Mouse (Mus musculus): ENCODE data around the gene Fntb. TPM values are rescaled to one million over a fixed set of nuclear protein-coding genes. Genes with fewer than 3 reads are reported as not detected.

Fntb gene
- polyA plus RNA-seq, 1 experiment from 2014 or later, result 24.4 TPM

DNA sequence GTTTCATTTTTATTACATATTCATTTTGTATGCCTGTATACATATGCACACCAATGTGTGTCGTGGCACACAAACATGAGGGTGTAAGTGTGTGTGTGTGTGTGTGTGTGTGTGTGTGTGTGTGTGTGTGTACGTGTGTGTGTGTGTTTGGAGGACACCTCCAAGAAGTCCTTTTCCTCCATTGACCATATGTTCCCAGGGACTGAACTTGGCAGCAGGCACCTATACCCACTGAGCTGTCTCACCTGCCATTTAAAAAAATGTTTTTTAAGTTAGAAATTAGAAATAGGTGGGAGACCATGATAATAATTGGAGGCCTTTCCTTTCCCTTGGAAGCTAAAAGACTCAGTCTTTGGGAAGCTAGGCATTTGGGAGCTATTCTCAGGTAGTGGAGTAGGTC, 48.7 kb downstream of the Fntb start:
- Histone ChIP-seq H3K4me3 (replicated peaks; ENCODE audit: low read depth, low read length) (no peak overlapping the region), H3K4me1 (replicated peaks; ENCODE audit: insufficient read depth, low read length) (no peaks in the 10 kb centered on the region)
- WGBS, result 90% methylated on average over 2 of the region's 2 CpGs

DNA sequence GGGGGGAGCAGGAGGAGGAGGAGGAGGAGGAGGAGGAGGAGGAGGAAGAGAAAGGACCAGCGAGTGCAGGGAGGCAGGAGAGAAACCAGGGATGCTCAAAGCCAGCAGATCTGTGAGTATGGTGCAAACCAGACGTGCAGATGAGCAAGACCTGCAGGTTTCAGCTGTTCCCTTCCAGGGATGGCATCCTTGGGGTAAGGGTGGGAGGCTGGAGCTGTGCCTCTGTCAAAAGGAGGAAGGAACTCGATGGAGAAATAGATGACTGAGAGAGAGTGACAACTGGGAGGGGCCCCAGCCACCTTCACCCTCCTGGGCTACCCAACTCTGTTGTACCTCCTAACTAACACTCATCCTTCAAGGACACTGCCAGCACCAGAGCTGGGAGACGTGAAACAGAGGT, 51.3 kb downstream of the Fntb start:
- no peak for TF ChIP-seq CTCF (IDR thresholded peaks at IDR 0.05; ENCODE audit: low read depth)
- no peak overlapping the region for H3K4me2 ChIP-seq (ENCODE audit: low read length)
- no peak overlapping the region for H3K9ac ChIP-seq (ENCODE audit: low read depth, low read length)
- H3K27me3 ChIP-seq (ENCODE audit: insufficient read depth, low read length), result no peaks in the 10 kb centered on the region; the same call in 1 of the 2 replicates
- H3K4me3 ChIP-seq (replicated peaks; ENCODE audit: low read depth, low read length), result no peak overlapping the region
- no peaks in the 10 kb centered on the region for H3K36me3 ChIP-seq (ENCODE audit: insufficient read depth, low read length)
- no peak overlapping the region for H3K27ac ChIP-seq
- DNase-seq (ENCODE audit: low spot score) (no peak), ATAC-seq (replicated peaks; ENCODE audit: low FRiP score, low read depth) (no peak)
- H3K4me1 ChIP-seq (replicated peaks; ENCODE audit: insufficient read depth, low read length), result no peaks in the 10 kb centered on the region; the same call in 1 of the 2 replicates
- WGBS, result 47% methylated on average over 4 of the region's 4 CpGs
- no peaks in the 10 kb centered on the region for H3K9me3 ChIP-seq (replicated peaks; ENCODE audit: low read length)

More for the DNA sequence above, 48.7 kb downstream of the Fntb start:
- Histone ChIP-seq H3K36me3 (ENCODE audit: insufficient read depth, low read length) (no peaks in the 10 kb centered on the region), H3K4me2 (ENCODE audit: low read length) (no peak overlapping the region), H3K9me3 (replicated peaks; ENCODE audit: low read length) (no peaks in the 10 kb centered on the region), H3K9ac (ENCODE audit: low read depth, low read length) (no peak overlapping the region), H3K27ac (no peak overlapping the region), H3K27me3 (ENCODE audit: insufficient read depth, low read length) (no peaks in the 10 kb centered on the region; the same call in 1 of the 2 replicates)
- ATAC-seq (replicated peaks; ENCODE audit: low FRiP score, low read depth) (no peak), DNase-seq (ENCODE audit: low spot score) (no peak)
- no peak for TF ChIP-seq CTCF (IDR thresholded peaks at IDR 0.05; ENCODE audit: low read depth)

DNA sequence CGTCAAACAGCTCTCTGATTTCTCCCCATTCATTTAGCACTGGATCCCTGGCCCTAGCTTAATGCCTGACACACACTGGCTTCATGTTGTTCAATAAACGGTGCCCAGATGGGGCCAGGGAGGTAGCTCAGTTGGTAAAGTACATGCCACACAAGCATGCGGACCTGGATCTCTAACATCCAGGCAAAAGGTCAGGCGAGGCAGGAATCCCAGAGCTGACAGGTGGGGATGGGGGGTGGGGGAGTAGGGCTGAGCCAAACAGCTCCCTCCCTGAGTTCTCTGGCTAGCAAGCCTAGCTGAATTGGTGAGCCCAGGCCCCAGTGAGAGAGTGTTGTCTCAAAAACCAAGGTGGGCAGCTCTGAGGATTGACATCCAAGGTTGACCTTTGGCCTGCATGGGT, 51.8 kb downstream of the Fntb start:
- no peak overlapping the region for H3K4me3 ChIP-seq (replicated peaks; ENCODE audit: low read depth, low read length)
- no peak for TF ChIP-seq CTCF (IDR thresholded peaks at IDR 0.05; ENCODE audit: low read depth)
- H3K9ac ChIP-seq (ENCODE audit: low read depth, low read length), result no peak overlapping the region
- H3K4me2 ChIP-seq (ENCODE audit: low read length), result no peak overlapping the region
- 51% methylated on average over 4 of the region's 4 CpGs for WGBS
- H3K9me3 ChIP-seq (replicated peaks; ENCODE audit: low read length), result no peaks in the 10 kb centered on the region
- no peaks in the 10 kb centered on the region for H3K36me3 ChIP-seq (ENCODE audit: insufficient read depth, low read length)
- H3K27ac ChIP-seq, result no peak overlapping the region
- DNase-seq (ENCODE audit: low spot score) (no peak), ATAC-seq (replicated peaks; ENCODE audit: low FRiP score, low read depth) (no peak)
- no peaks in the 10 kb centered on the region; the same call in 1 of the 2 replicates for H3K4me1 ChIP-seq (replicated peaks; ENCODE audit: insufficient read depth, low read length)
- H3K27me3 ChIP-seq (ENCODE audit: insufficient read depth, low read length), result no peaks in the 10 kb centered on the region; the same call in 1 of the 2 replicates

DNA sequence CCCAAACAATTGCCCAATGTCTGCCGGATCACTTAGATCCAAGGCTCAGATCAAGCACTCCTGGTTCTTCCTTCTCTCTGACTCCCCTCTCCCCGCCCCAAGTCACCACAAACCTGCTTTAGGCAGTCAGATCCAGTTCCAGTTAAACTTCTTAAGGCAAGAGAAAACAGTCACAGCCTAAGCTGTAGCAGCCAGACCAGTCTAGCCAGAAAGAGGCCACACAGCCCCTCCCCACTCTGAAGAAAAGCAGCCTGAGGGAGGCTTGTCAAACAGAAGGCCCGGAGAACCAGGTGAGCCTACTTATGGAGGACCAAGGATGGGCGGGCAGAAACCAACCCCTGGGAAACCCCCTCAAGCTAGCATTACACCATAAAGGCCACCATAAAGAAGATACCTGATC, 52.7 kb downstream of the Fntb start:
- H3K4me1 ChIP-seq (replicated peaks; ENCODE audit: insufficient read depth, low read length), result no peaks in the 10 kb centered on the region; the same call in 1 of the 2 replicates
- WGBS, result 49% methylated on average over 4 of the region's 4 CpGs
- no peaks in the 10 kb centered on the region for H3K36me3 ChIP-seq (ENCODE audit: insufficient read depth, low read length)
- H3K4me3 ChIP-seq (replicated peaks; ENCODE audit: low read depth, low read length), result no peak overlapping the region
- ATAC-seq (replicated peaks; ENCODE audit: low FRiP score, low read depth) (peak; percentile 62), DNase-seq (ENCODE audit: low spot score) (peak; percentile 39)
- H3K9ac ChIP-seq (ENCODE audit: low read depth, low read length), result no peak overlapping the region
- TF ChIP-seq CTCF (IDR thresholded peaks at IDR 0.05; ENCODE audit: low read depth), result no peak
- H3K27ac ChIP-seq, result peak overlapping the region; percentile 20; the same call in 1 of the 2 replicates
- H3K27me3 ChIP-seq (ENCODE audit: insufficient read depth, low read length), result no peaks in the 10 kb centered on the region; the same call in 1 of the 2 replicates
- no peaks in the 10 kb centered on the region for H3K9me3 ChIP-seq (replicated peaks; ENCODE audit: low read length)
- no peak overlapping the region for H3K4me2 ChIP-seq (ENCODE audit: low read length)

DNA sequence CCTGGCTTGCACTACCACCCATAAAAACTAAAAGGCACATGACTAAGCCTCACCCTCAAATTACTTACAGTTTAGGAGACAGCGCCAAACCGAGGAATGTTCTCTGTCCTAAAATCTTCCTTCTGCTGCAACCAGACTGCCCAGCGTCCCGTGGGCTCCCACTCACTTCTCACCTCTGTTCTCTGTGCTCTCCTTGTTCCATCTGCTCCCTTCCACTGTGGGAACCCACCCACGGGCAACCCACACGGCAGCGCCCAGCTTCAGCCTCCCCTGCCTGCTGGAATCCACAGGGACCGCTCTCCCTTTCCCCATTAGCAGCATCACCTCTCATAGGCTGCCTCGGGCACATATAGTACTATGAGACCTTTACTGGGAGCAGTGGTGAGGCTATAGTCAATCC, 53.5 kb downstream of the Fntb start:
- Histone ChIP-seq H3K9ac (ENCODE audit: low read depth, low read length) (no peak overlapping the region), H3K9me3 (replicated peaks; ENCODE audit: low read length) (no peaks in the 10 kb centered on the region), H3K27ac (no peak overlapping the region), H3K4me2 (ENCODE audit: low read length) (no peak overlapping the region), H3K36me3 (ENCODE audit: insufficient read depth, low read length) (no peaks in the 10 kb centered on the region), H3K27me3 (ENCODE audit: insufficient read depth, low read length) (no peaks in the 10 kb centered on the region; the same call in 1 of the 2 replicates), H3K4me3 (replicated peaks; ENCODE audit: low read depth, low read length) (no peak overlapping the region), H3K4me1 (replicated peaks; ENCODE audit: insufficient read depth, low read length) (no peaks in the 10 kb centered on the region; the same call in 1 of the 2 replicates)
- no peak for ATAC-seq (replicated peaks; ENCODE audit: low FRiP score, low read depth)
- 76% methylated on average over 9 of the region's 9 CpGs for WGBS
- no peak for TF ChIP-seq CTCF (IDR thresholded peaks at IDR 0.05; ENCODE audit: low read depth)
- DNase-seq (ENCODE audit: low spot score), result no peak

DNA sequence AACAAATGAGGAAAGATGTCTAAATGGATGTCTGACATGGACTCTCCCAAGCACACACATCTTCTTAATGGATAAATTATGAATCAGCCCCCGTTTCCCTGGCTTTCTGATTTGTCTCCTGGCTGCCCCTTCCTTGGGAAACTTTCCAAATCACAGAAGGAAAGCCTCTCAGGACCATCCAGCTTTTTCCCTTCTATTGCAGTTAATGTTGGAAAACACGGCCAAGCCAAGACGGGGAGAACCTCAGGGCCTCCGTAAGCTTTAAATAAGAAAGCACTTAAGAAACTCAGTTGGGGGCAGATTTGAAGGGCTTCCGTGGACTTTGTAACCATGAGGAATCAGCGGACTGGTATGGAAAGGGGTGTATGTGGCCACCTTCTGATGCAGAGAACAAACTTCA, 54.4 kb downstream of the Fntb start:
- Histone ChIP-seq H3K4me3 (replicated peaks; ENCODE audit: low read depth, low read length) (no peak overlapping the region), H3K36me3 (ENCODE audit: insufficient read depth, low read length) (no peaks in the 10 kb centered on the region), H3K27me3 (ENCODE audit: insufficient read depth, low read length) (no peaks in the 10 kb centered on the region; the same call in 1 of the 2 replicates), H3K9ac (ENCODE audit: low read depth, low read length) (no peak overlapping the region), H3K9me3 (replicated peaks; ENCODE audit: low read length) (no peaks in the 10 kb centered on the region), H3K27ac (no peak overlapping the region), H3K4me1 (replicated peaks; ENCODE audit: insufficient read depth, low read length) (no peaks in the 10 kb centered on the region; the same call in 1 of the 2 replicates), H3K4me2 (ENCODE audit: low read length) (no peak overlapping the region)
- 67% methylated on average over 6 of the region's 6 CpGs for WGBS
- no peak for TF ChIP-seq CTCF (IDR thresholded peaks at IDR 0.05; ENCODE audit: low read depth)
- no peak for ATAC-seq (replicated peaks; ENCODE audit: low FRiP score, low read depth)
- no peak for DNase-seq (ENCODE audit: low spot score)

DNA sequence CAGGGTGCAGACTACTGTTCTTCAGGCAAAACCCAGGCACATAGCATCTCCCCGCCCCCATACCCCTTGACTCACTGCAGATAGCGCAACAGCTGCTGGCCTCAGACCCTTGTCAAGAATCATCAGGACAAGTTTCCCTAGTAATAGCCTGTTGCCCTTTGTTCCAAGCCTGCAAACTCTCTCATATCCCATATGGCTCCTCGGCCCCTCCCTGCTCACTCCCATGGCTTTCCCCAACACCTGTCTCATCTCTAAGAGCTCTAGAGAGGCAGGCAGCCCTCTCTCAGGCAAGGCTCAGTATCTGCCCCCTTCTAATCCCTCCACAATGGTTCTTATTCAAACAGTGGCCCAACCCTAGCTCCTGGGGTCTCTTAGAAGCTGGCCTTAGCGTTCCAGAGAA, 55.2 kb downstream of the Fntb start:
- TF ChIP-seq CTCF (IDR thresholded peaks at IDR 0.05; ENCODE audit: low read depth), result no peak
- DNase-seq (ENCODE audit: low spot score) (no peak), ATAC-seq (replicated peaks; ENCODE audit: low FRiP score, low read depth) (no peak)
- no peaks in the 10 kb centered on the region for H3K36me3 ChIP-seq (ENCODE audit: insufficient read depth, low read length)
- WGBS, result 62% methylated on average over 4 of the region's 4 CpGs
- H3K4me1 ChIP-seq (replicated peaks; ENCODE audit: insufficient read depth, low read length), result no peaks in the 10 kb centered on the region; the same call in 1 of the 2 replicates
- H3K27ac ChIP-seq, result no peak overlapping the region
- no peak overlapping the region for H3K9ac ChIP-seq (ENCODE audit: low read depth, low read length)
- no peak overlapping the region for H3K4me2 ChIP-seq (ENCODE audit: low read length)
- H3K9me3 ChIP-seq (replicated peaks; ENCODE audit: low read length), result no peaks in the 10 kb centered on the region
- H3K27me3 ChIP-seq (ENCODE audit: insufficient read depth, low read length), result no peaks in the 10 kb centered on the region; the same call in 1 of the 2 replicates
- H3K4me3 ChIP-seq (replicated peaks; ENCODE audit: low read depth, low read length), result no peak overlapping the region

All from kidney, postnatal 0 days (tissue).